Mouse (Mus musculus): Measurements from ENCODE around the gene Cxcl9. TPM values are rescaled to one million over a fixed set of nuclear protein-coding genes. Genes with fewer than 3 reads are reported as not detected.

Gene Cxcl9
- polyA plus RNA-seq, 1 experiment from 2014 or later = not detected

DNA sequence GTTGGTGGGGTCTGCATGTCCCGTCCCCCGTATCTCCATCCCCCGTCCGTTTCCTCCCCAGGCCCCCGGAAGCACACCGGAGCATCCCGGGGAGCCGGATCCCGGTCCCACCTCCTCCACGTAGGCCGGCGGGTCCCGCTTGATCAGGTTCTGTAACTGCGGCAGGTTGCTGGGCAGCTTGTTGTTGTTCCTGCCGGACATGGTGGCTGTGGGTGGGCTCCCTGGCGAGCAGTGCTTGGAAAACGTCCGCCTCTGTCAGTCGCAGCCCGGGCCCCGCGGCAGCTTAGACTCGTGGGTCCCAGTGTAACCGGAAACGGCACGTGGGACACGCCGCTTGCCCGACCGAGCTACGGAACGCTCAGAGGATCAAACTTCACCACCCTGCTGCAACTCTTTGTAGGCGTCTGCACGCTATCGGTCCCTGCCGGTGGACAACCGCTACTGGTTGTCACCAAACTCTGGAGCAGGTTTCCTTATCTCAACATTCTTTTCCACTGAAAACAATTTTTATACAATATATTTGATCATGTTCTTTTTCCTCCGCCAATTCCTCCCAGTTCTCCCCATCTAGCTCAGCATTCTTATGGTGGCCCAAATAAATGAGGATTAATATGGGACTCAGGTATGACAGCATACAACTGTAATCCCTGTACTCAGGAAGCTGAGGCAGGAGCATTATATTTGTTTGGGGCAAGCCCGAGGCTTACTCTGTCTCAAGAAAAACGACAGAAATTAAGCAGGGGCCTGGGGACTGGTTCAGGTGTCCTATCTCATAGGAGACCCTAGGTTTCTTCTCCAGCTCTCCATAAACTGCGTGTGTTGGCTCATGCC, 18.0 kb downstream of the Cxcl9 start, which contains the start of gene Sdad1:
TSS of gene Sdad1 (minus strand) at position 799 of the 831 bp plus-strand sequence.
- peak within 1 kb of the TSS; percentile 95 for H3K4me3 ChIP-seq (replicated peaks)
- H3K27ac ChIP-seq = peak within 1 kb of the TSS; percentile 82
- 3% methylated on average over 41 of the region's 41 CpGs for WGBS
- no peaks in the 10 kb centered on the region for H3K9me3 ChIP-seq (replicated peaks)
- ATAC-seq (replicated peaks; ENCODE audit: low FRiP score) = peak; percentile 94
- H3K27me3 ChIP-seq = no peaks in the 10 kb centered on the region
- peak within 1 kb of the TSS; percentile 72 for H3K9ac ChIP-seq
- peak within 1 kb of the TSS; percentile 74 for H3K4me2 ChIP-seq
- peaks cover 17% of the 10 kb centered on the region for H3K4me1 ChIP-seq
- peaks cover 18% of the 10 kb centered on the region for H3K36me3 ChIP-seq

DNA sequence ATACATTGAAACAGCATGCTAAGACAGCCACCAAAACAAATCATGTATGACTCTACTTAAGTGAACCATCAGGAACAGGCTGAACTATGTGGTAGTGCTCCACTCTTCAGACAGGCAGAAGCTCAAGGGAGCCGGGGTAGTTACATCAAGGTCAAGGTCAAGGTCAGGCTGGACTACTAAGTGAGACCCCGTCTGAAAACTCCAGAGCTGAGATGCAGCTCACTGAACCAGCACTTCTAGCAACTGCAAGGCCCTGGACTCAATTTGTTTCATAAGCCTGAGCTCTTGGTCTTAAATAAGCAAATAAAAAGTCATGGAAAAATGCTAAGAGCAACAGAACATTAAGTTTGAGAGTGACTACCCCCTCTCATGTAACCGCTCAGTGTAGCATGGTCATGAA, 23.6 kb downstream of the Cxcl9 start:
- 67% methylated on average over 3 of the region's 3 CpGs for WGBS
- no peak for ATAC-seq (replicated peaks; ENCODE audit: low FRiP score)
- H3K27me3 ChIP-seq = no peaks in the 10 kb centered on the region

DNA sequence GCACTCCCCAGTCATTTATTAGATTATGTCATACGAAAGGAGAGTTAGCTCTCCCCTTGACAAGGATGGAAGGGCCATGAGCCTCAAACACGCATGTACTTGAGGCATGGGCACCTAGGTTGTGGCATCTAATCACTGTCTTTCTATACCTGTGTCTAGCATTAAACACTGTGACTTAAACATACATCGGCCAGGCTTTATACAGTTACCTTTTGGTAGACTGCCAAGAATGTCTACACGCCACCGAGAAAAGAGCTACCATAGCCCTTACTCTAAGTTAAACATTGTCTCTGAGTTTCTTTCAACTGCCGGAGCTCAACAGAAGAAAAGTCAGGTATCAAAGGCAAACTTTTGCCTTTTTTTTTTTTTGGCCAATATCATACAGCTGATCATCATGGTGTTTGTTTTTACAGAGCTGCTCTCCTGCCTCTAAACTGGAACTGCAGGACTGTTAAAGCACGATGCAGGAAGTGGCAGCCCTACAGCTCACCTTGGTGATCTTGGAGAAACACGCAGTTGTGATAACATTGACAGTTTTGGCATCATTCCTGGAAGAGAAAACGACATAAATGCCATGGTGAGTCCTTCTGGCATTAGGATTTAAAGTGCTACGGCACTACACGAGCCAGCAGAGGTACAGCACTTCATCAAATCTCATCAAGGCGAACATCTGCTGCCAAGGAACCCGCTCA, 25.6 kb downstream of the Cxcl9 start:
- no peak overlapping the region for H3K4me3 ChIP-seq (replicated peaks)
- 87% methylated on average over 13 of the region's 13 CpGs for WGBS
- H3K36me3 ChIP-seq = peaks cover 92% of the 10 kb centered on the region
- H3K4me2 ChIP-seq = no peak overlapping the region
- H3K27me3 ChIP-seq = no peaks in the 10 kb centered on the region
- ATAC-seq (replicated peaks; ENCODE audit: low FRiP score) = no peak
- H3K27ac ChIP-seq = no peak overlapping the region
- no peaks in the 10 kb centered on the region for H3K4me1 ChIP-seq
- no peak overlapping the region for H3K9ac ChIP-seq
- no peaks in the 10 kb centered on the region for H3K9me3 ChIP-seq (replicated peaks)

More for the DNA sequence above, 23.6 kb downstream of the Cxcl9 start:
- H3K4me1 ChIP-seq = peaks cover 14% of the 10 kb centered on the region
- H3K27ac ChIP-seq = no peak overlapping the region
- no peaks in the 10 kb centered on the region for H3K9me3 ChIP-seq (replicated peaks)
- H3K9ac ChIP-seq = no peak overlapping the region
- H3K36me3 ChIP-seq = peaks cover 74% of the 10 kb centered on the region
- no peak overlapping the region for H3K4me2 ChIP-seq
- H3K4me3 ChIP-seq (replicated peaks) = no peak overlapping the region

DNA sequence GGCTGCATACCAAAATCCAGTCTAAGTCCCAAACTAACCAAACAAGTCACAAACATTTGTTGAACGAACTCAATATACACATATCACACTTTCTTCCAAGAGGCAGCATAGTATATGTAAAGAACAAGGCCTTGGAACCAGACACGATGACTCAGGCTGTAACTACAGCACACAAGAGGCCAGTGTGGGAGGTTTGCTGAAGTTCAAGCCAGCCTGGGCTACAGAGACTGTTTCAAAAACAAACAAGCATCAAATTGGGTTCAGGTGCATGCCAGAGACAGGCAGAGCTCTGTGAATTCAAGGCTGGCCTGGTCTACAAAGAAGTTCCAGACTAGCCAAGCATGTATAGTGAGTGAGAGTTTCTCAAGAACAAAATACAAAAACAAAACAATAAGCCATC, 33.4 kb downstream of the Cxcl9 start:
- no peaks in the 10 kb centered on the region for H3K9me3 ChIP-seq (replicated peaks)
- H3K4me1 ChIP-seq = no peaks in the 10 kb centered on the region
- no peaks in the 10 kb centered on the region for H3K27me3 ChIP-seq
- no peak overlapping the region for H3K4me2 ChIP-seq
- WGBS = 88% methylated on average over 2 of the region's 2 CpGs
- H3K27ac ChIP-seq = no peak overlapping the region
- no peak for ATAC-seq (replicated peaks; ENCODE audit: low FRiP score)
- H3K9ac ChIP-seq = no peak overlapping the region
- peaks cover 96% of the 10 kb centered on the region for H3K36me3 ChIP-seq
- no peak overlapping the region for H3K4me3 ChIP-seq (replicated peaks)

DNA sequence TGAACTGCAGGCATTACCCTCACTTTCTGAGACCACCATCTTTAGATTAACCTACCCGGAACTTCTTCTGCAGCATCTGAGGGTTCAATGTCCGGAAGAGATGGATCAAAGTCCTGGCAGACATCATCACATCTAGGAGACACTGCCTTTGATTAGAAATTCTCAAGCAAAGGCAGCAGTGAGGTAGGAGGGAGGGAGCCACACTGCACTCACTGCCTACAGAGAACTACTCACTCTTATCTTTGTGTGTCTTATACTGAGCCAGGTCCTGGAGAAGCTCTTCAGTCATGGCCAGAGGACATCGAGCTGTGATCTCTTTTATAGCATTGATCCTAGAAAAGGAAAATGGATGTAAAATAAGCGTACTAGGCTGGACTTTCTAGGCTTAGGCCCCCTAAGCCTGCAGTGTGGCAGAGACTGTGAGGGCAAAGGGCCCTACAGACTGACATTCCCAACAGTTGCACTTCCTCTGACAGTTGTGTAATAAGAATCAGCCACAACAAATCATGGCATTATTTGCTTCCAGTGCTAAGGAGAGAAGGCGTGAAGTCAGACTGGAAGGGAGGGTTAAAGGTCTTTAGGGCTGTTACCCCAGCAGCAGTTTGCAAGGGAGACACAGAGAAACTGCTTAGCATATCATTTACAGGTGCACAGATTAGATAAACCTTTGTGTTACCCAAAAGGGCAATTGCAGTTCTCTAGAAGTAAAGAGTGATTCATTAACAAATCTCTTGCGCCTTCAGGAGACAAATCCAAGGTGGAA, 36.0 kb downstream of the Cxcl9 start:
- no peak overlapping the region for H3K27ac ChIP-seq
- H3K9ac ChIP-seq = no peak overlapping the region
- H3K9me3 ChIP-seq (replicated peaks) = no peaks in the 10 kb centered on the region
- H3K4me1 ChIP-seq = no peaks in the 10 kb centered on the region
- H3K27me3 ChIP-seq = no peaks in the 10 kb centered on the region
- H3K4me3 ChIP-seq (replicated peaks) = no peak overlapping the region
- peaks cover 98% of the 10 kb centered on the region for H3K36me3 ChIP-seq
- no peak for ATAC-seq (replicated peaks; ENCODE audit: low FRiP score)
- WGBS = 86% methylated on average over 6 of the region's 6 CpGs
- no peak overlapping the region for H3K4me2 ChIP-seq

DNA sequence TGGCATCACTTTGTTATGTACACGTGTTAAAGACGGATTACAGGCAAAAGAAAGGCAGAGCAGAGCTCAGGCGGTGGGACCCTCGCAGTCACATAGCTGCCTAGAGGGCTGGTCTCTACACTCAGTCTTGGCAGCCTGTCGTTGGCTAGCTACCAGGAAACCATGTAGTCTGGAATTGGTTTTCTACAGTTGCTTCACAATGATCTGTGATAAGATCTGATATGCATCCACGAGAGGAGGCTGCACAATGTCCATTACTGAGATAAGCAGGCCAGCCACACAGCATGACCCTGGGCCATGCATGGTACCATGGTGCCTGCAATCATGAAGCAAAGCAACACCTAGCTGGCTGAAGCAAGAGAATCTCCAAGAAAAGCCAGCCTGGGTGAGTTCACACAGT, 40.0 kb downstream of the Cxcl9 start:
- Histone ChIP-seq H3K4me3 (replicated peaks) (no peak overlapping the region), H3K4me2 (no peak overlapping the region), H3K27me3 (no peaks in the 10 kb centered on the region), H3K4me1 (no peaks in the 10 kb centered on the region), H3K27ac (no peak overlapping the region), H3K9me3 (replicated peaks) (no peaks in the 10 kb centered on the region), H3K36me3 (peaks cover 87% of the 10 kb centered on the region), H3K9ac (no peak overlapping the region)
- 83% methylated on average over 6 of the region's 6 CpGs for WGBS
- ATAC-seq (replicated peaks; ENCODE audit: low FRiP score) = no peak

DNA sequence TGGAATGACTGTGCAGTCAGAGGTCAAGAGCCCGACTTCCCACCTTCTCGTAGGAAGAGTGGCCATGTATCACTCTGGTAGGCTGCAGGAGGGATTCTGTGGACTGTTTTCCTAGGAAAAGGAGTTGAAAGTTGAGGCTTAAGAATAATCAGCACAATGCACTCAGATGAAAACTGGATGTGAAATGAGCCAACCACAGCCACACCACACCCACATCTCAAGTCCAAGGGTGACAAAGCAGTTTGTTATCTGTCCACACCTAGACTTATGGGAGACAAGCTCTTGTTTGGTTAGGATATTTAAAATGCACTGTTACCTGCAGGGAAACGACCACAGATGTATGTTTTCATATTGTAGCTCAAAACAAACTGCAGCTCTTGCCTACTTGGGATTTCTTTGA, 44.8 kb downstream of the Cxcl9 start:
- Histone ChIP-seq H3K36me3 (peaks cover 41% of the 10 kb centered on the region), H3K9me3 (replicated peaks) (no peaks in the 10 kb centered on the region), H3K27ac (no peak overlapping the region), H3K9ac (no peak overlapping the region), H3K4me2 (no peak overlapping the region), H3K27me3 (no peaks in the 10 kb centered on the region), H3K4me3 (replicated peaks) (no peak overlapping the region), H3K4me1 (peaks cover 8% of the 10 kb centered on the region)
- no peak for ATAC-seq (replicated peaks; ENCODE audit: low FRiP score)
- 47% methylated on average over 3 of the region's 3 CpGs for WGBS

DNA sequence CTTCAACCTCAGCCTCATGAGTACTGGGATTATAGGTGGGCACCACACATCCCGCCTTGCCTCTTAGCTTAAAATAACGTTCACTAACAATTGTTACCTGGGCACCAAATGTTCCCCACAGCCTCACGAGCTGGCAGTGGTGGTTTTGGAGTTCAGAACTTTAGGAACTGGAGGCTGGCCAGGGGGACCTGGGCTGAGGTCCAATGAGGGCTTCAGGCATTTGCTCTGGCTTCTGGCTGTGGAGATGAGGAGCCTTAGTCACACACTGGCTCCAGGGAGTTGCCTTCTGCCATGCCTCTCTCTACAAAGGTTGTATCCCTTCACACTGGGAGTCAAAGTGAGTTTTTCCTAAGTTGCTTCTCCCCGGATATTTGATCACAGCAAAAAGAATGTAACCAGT, 45.3 kb downstream of the Cxcl9 start:
- Histone ChIP-seq H3K4me2 (no peak overlapping the region), H3K9ac (no peak overlapping the region), H3K27me3 (no peaks in the 10 kb centered on the region), H3K36me3 (peaks cover 36% of the 10 kb centered on the region), H3K4me3 (replicated peaks) (no peak overlapping the region), H3K9me3 (replicated peaks) (no peaks in the 10 kb centered on the region), H3K27ac (no peak overlapping the region), H3K4me1 (peaks cover 8% of the 10 kb centered on the region)
- 78% methylated on average over 4 of the region's 4 CpGs for WGBS
- no peak for ATAC-seq (replicated peaks; ENCODE audit: low FRiP score)

DNA sequence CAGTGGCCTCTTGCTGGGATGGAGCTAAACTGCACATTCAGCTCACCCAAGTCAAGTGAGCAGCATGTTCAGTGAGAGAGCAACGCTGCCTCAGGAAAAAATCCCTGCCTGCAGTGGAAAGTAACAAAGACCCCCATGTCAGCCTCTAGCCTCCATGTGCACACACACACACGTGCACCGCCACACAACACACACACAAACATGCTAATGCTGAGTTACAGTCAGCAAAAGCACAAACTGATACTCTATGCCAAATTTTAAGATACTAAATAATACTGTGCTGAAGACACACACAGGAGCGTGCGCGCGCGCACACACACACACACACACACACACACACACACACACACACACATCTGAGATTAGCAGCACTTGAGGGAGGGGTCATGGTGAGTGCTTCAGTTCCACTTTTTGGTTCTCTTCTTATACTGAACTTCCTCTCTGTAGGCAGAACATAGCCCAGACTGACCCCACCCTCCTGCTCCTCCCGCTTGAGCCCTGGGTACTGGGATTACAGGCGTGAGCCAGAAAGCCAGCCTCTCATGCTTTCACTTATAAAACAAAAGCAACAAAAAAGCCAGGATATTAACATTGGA, 48.8 kb downstream of the Cxcl9 start:
- 82% methylated on average over 10 of the region's 10 CpGs for WGBS
- Histone ChIP-seq H3K9me3 (replicated peaks) (no peaks in the 10 kb centered on the region), H3K36me3 (peaks cover 2% of the 10 kb centered on the region; the same call in 1 of the 2 replicates), H3K4me2 (peak overlapping the region; percentile 80; the same call in 1 of the 2 replicates), H3K27me3 (no peaks in the 10 kb centered on the region), H3K4me1 (peaks cover 11% of the 10 kb centered on the region), H3K9ac (no peak overlapping the region), H3K4me3 (replicated peaks) (no peak overlapping the region), H3K27ac (no peak overlapping the region)
- ATAC-seq (replicated peaks; ENCODE audit: low FRiP score) = no peak

DNA sequence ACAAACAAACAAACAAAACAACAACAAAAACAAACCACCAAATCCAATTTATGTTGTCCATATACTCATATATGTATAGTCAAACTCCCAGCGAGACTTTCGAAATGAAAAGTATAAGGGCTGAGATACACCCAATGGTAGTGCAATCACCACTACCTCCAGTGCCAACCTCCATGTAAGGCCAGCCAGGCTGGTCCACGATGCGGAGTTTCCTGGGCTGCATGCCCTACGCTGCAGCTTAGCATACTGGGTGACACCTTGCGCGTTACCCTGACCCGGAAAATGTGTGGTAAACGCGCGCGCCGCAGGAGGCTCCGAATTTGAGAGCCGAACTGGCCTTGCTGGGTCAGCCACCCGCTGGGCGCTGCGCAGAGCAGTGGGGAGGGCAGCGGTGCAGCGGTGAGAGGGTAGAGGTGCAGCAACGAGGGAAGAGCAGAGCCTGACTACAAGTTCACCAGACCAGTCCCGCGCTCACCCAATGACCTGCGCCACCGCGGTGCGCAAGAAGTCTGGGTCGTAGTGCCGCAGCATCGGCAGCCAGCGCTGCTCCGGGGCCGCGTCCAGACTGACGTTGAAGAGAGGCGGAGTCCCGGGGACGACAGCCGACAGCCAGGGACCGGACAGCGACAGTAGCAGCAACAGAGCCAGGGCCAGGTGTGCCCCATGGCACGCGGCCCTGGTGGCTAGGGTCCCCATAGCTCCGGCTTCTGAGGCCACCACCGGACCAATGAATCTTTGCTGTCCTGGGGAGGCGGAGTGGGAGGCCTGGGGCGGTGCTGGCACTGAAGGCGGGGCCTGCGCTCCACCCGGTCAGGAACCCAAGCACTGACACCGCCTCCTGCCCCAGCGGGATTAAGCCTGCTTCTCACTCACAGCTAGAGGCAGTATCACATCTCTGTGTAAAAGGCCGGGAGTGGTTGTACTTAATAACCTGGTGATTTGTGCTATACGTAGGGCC, 50.2 kb downstream of the Cxcl9 start, which contains the start of gene Naaa:
TSS of gene Naaa (minus strand) at position 734 of the 958 bp plus-strand sequence.
- WGBS = 3% methylated on average over 54 of the region's 54 CpGs
- Histone ChIP-seq H3K4me3 (replicated peaks) (peak within 1 kb of the TSS; percentile 77), H3K27me3 (no peaks in the 10 kb centered on the region), H3K4me1 (peaks cover 11% of the 10 kb centered on the region), H3K36me3 (no peaks in the 10 kb centered on the region), H3K4me2 (peak within 1 kb of the TSS; percentile 80), H3K9me3 (replicated peaks) (no peaks in the 10 kb centered on the region), H3K27ac (peak within 1 kb of the TSS; percentile 69), H3K9ac (peak within 1 kb of the TSS; percentile 48)
- ATAC-seq (replicated peaks; ENCODE audit: low FRiP score) = peak; percentile 95
